Mouse (Mus musculus) liver, adult 2 months (tissue): ENCODE measurements at regions not wholly inside any gene's neighbourhood (a gene's known extent, or its start where the extent isn't known, plus 50 kb on each side); places are given as distances from the start of the nearest gene placed in this dataset.

ENCODE experiments used
- CTCF ChIP-seq: fragments of 200-500 bp; IDR thresholded peaks from 2 replicates; pipeline ENCODE4 v1.5.1; 2011; ENCODE audit warnings: low read depth, low read length, control low read depth
- POLR2A ChIP-seq: fragments of 200-500 bp; IDR thresholded peaks from 2 replicates; pipeline ENCODE4 v1.6.1; 2011; ENCODE audit warnings: low read length, control low read depth; ENCODE audit not compliant: insufficient read depth; ENCODE audit errors: extremely low read depth

- no peak for TF ChIP-seq CTCF
- no peak for TF ChIP-seq POLR2A
Measured at GRCm38 (mm10) chr11:21009505-21009904, 81.6 kb upstream of the Peli1 start.
